In the genomic region with DNA sequence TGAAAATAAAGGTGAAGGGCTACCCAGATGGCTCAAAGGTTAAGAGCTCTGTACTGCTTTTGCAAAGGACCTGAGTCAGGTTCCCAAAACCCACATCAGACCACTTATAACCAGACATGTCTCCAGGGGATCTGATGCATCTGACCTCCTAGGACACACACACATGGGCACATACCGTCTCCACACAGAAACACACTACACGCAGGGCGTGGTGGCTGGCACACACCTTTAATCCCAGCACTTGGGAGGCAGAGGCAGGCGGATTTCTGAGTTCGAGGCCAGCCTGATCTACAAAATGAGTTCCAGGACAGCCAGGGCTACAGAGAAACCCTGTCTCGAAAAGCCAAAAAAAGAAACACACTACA, we compare ENCODE assay signal across 15 mouse cellular contexts. TPM values are rescaled to one million over a fixed set of nuclear protein-coding genes. Genes with fewer than 3 reads are reported as not detected.
DNase-seq lines count a peak whose midpoint lies in the region; ATAC-seq and TF ChIP-seq lines count a peak whose summit lies in the region.
"Not testable (repeated sequence)": the region's sequence is repeated elsewhere in the genome, so short reads cannot be mapped to it uniquely, and the experiment has no call there.
"Had no signal": no experiment of that assay in that cellular context is flagged by ENCODE, and none has a peak within 500 bp of the region (broad histone marks: within the 10 kb centered on the region; RNA-seq: fewer than 3 reads in every experiment).

No protein-coding gene starts in this region.

- intact Hi-C loops in gastrocnemius, adult 2 months (cut with DNase I), result loop anchor here (5.0 to 10.0 kb wide), 2 partner anchors 148 to 225 kb away; a partner anchor contains a TSS

- TF ChIP-seq CTCF in E14TG2a.4 (conservative IDR thresholded peaks at IDR 0.05; ENCODE audit: low read length); MEL (IDR thresholded peaks at IDR 0.05 in 2 of 3, conservative IDR thresholded peaks at IDR 0.05 in 1 of 3; ENCODE audit: control insufficient read depth in 1 of 3, insufficient read depth in 1 of 3, low read depth in 2 of 3, low read length in 3 of 3, poor library complexity in 1 of 3, severe bottlenecking in 1 of 3); gastrocnemius, adult 2 months (IDR thresholded peaks at IDR 0.05): not testable (repeated sequence)

- H3K9ac ChIP-seq in MEL (ENCODE audit: control insufficient read depth, low read depth, low read length, poor library complexity, severe bottlenecking), result peak overlapping the region; percentile 78
- not testable (repeated sequence) for H3K9ac ChIP-seq in heart, embryonic 11.5 days (ENCODE audit: low read depth, low read length); heart, embryonic 15.5 days; intestine, embryonic 14.5 days (ENCODE audit: low read length); limb, embryonic 12.5 days (replicated peaks)

- not testable (repeated sequence) for H3K4me2 ChIP-seq in heart, embryonic 11.5 days; intestine, embryonic 14.5 days (ENCODE audit: low read length); limb, embryonic 12.5 days
- peak overlapping the region; percentile 5 for H3K4me2 ChIP-seq in heart, embryonic 15.5 days

- DNase-seq in MEL (ENCODE audit: low read depth, low spot score), result peak; percentile 44
- DNase-seq in gastrocnemius, adult 2 months, result peak; percentile 20
- peak; percentile 43 for DNase-seq in intestine, embryonic 14.5 days (ENCODE audit: low spot score)
- DNase-seq in testis, postnatal 10 days (ENCODE audit: low spot score), result peak; percentile 27

- not testable (repeated sequence) for H3K27me3 ChIP-seq in E14TG2a.4 (ENCODE audit: insufficient read depth, low read length); MEL (ENCODE audit: control insufficient read depth in 1 of 2, insufficient read depth in 2 of 2, low read length in 2 of 2); heart, embryonic 11.5 days (ENCODE audit: control insufficient read depth, insufficient read depth, low read length); heart, embryonic 15.5 days; intestine, embryonic 14.5 days (replicated peaks; ENCODE audit: control insufficient read depth, insufficient read depth, low read length); limb, embryonic 12.5 days

- ATAC-seq in heart, embryonic 11.5 days (replicated peaks; ENCODE audit: insufficient number of reproducible peaks, low FRiP score, low TSS enrichment); heart, embryonic 15.5 days (replicated peaks; ENCODE audit: insufficient number of reproducible peaks, insufficient read depth, low FRiP score, low read depth); intestine, embryonic 14.5 days (replicated peaks; ENCODE audit: low FRiP score, low TSS enrichment, low read depth); limb, embryonic 12.5 days (ENCODE audit: insufficient number of reproducible peaks, insufficient read depth, low FRiP score, low TSS enrichment, low read depth): not testable (repeated sequence)

- H3K79me2 ChIP-seq in MEL (ENCODE audit: control insufficient read depth, insufficient read depth, low read length, poor library complexity), result peaks cover 21% of the 10 kb centered on the region

- H3K4me3 ChIP-seq in E14TG2a.4 (replicated peaks; ENCODE audit: low read length) (peak overlapping the region; percentile 98), MEL (ENCODE audit: control insufficient read depth in 1 of 2, insufficient read depth in 1 of 2, low read depth in 2 of 2, low read length in 2 of 2) (peak overlapping the region; percentile 21 to 44)
- H3K4me3 ChIP-seq in gastrocnemius, adult 2 months, result peak overlapping the region; percentile 15
- not testable (repeated sequence) for H3K4me3 ChIP-seq in heart, embryonic 11.5 days (ENCODE audit: low read depth, low read length); heart, embryonic 15.5 days; intestine, embryonic 14.5 days (ENCODE audit: low read depth, low read length); limb, embryonic 12.5 days (replicated peaks)

- WGBS in heart, embryonic 11.5 days (ENCODE audit: insufficient replicate concordance), result 88% methylated on average over 6 of the region's 6 CpGs
- WGBS in heart, embryonic 15.5 days, result 82% methylated on average over 6 of the region's 6 CpGs
- 97% methylated on average over 6 of the region's 6 CpGs for WGBS in intestine, embryonic 14.5 days
- 89% methylated on average over 6 of the region's 6 CpGs for WGBS in limb, embryonic 12.5 days

- not testable (repeated sequence) for TF ChIP-seq POLR2A in MEL (IDR thresholded peaks at IDR 0.05; ENCODE audit: control insufficient read depth in 1 of 2, insufficient read depth in 1 of 2, low read depth in 1 of 2, low read length in 2 of 2, poor library complexity in 1 of 2)

- H3K36me3 ChIP-seq in E14TG2a.4 (ENCODE audit: insufficient read depth, low read length), result peaks cover 11% of the 10 kb centered on the region; the same call in 1 of the 2 replicates
- peaks cover 0 to 23% of the 10 kb centered on the region in 2 experiments; a peak in 3 of 4 replicates for H3K36me3 ChIP-seq in MEL (ENCODE audit: control insufficient read depth in 1 of 2, insufficient read depth in 2 of 2, low read length in 2 of 2)
- not testable (repeated sequence) for H3K36me3 ChIP-seq in heart, embryonic 11.5 days (ENCODE audit: control insufficient read depth, insufficient read depth, low read length); heart, embryonic 15.5 days; intestine, embryonic 14.5 days (ENCODE audit: control insufficient read depth, insufficient read depth, low read length); limb, embryonic 12.5 days

- not testable (repeated sequence) for TF ChIP-seq EP300 in MEL (IDR thresholded peaks at IDR 0.05; ENCODE audit: low read depth in 1 of 2, low read length in 2 of 2)

- not testable (repeated sequence) for TF ChIP-seq RAD21 in MEL (IDR thresholded peaks at IDR 0.05; ENCODE audit: low read depth, low read length)

- H3K27ac ChIP-seq in MEL (ENCODE audit: control insufficient read depth, low read depth, low read length), result peak overlapping the region; percentile 99
- peak overlapping the region; percentile 99 for H3K27ac ChIP-seq in gastrocnemius, adult 2 months
- peak overlapping the region; percentile 96 for H3K27ac ChIP-seq in heart, embryonic 11.5 days (ENCODE audit: low read depth, low read length)
- peak overlapping the region; percentile 98 for H3K27ac ChIP-seq in heart, embryonic 15.5 days
- H3K27ac ChIP-seq in intestine, embryonic 14.5 days (ENCODE audit: low read depth), result not testable (repeated sequence)
- H3K27ac ChIP-seq in limb, embryonic 12.5 days, result 0 out of 2 replicates have a peak overlapping the region, but pooled peaks have one; percentile 17

- peaks cover 71% of the 10 kb centered on the region for H3K4me1 ChIP-seq in E14TG2a.4 (replicated peaks; ENCODE audit: low read depth, low read length)
- H3K4me1 ChIP-seq in MEL (ENCODE audit: control insufficient read depth in 1 of 2, insufficient read depth in 2 of 2, low read length in 2 of 2), result peaks cover 13 to 16% of the 10 kb centered on the region in 2 experiments
- peaks cover 14% of the 10 kb centered on the region for H3K4me1 ChIP-seq in heart, embryonic 11.5 days (ENCODE audit: control insufficient read depth, insufficient read depth, low read length)
- H3K4me1 ChIP-seq in heart, embryonic 15.5 days (replicated peaks), result peaks cover 37% of the 10 kb centered on the region
- H3K4me1 ChIP-seq in intestine, embryonic 14.5 days (replicated peaks; ENCODE audit: control insufficient read depth, insufficient read depth, low read length), result not testable (repeated sequence)
- H3K4me1 ChIP-seq in limb, embryonic 12.5 days (replicated peaks), result peaks cover 15% of the 10 kb centered on the region

- H3K9me3 ChIP-seq in E14TG2a.4 (ENCODE audit: low read length); MEL (replicated peaks; ENCODE audit: insufficient read depth, low read length); heart, embryonic 11.5 days (replicated peaks; ENCODE audit: control insufficient read depth, low read length); heart, embryonic 15.5 days (replicated peaks); intestine, embryonic 14.5 days (ENCODE audit: control insufficient read depth, low read length); limb, embryonic 12.5 days: not testable (repeated sequence)

RNA-seq across cellular contexts. Expression of a gene that starts 1.8 kb away (rescaled TPM):
- 19.3 and 25.8 TPM in 2 replicates for total RNA-seq in MEL (2012; rRNA removed)
- polyA plus RNA-seq in MEL (2012; ENCODE audit: insufficient read depth in 1 of 2, insufficient read length in 2 of 2, low read depth in 1 of 2, low replicate concordance in 2 of 2, missing spikeins in 1 of 2), result 10 to 100 TPM in 1 of 2 experiments, not detected in 1; 31.6 TPM
- 10 to 100 TPM; 23.7 to 33.6 TPM for total RNA-seq in gastrocnemius, adult 2 months (2021)
- 60.2 and 65.1 TPM in 2 replicates for polyA plus RNA-seq in heart, embryonic 11.5 days (2014; fragmentation: Nextera tagmentation; extraction: Ambion mirVana)
- polyA plus RNA-seq in heart, embryonic 15.5 days (2015; fragmentation: Nextera tagmentation; extraction: Ambion mirVana), result 54.6 and 68.2 TPM in 2 replicates
- polyA plus RNA-seq in intestine, embryonic 14.5 days (2014; fragmentation: Nextera tagmentation; extraction: Ambion mirVana), result 49.6 and 55.7 TPM in 2 replicates
- 38.3 and 39.3 TPM in 2 replicates for polyA plus RNA-seq in limb, embryonic 12.5 days (2016; fragmentation: Nextera tagmentation; extraction: Ambion mirVana)

RNA-seq across cellular contexts. Expression of a gene that starts 52.4 kb away (rescaled TPM):
- 0.07 TPM in 1 of 2 replicates, not detected in the other for total RNA-seq in MEL (2012; rRNA removed)
- under 1 TPM in 1 of 2 experiments, not detected in 1; 0.19 TPM for polyA plus RNA-seq in MEL (2012; ENCODE audit: insufficient read depth in 1 of 2, insufficient read length in 2 of 2, low read depth in 1 of 2, low replicate concordance in 2 of 2, missing spikeins in 1 of 2)
- 100 to 1,000 TPM; 370 to 385 TPM for total RNA-seq in gastrocnemius, adult 2 months (2021)
- polyA plus RNA-seq in heart, embryonic 11.5 days (2014; fragmentation: Nextera tagmentation; extraction: Ambion mirVana), result 136 and 164 TPM in 2 replicates
- polyA plus RNA-seq in heart, embryonic 15.5 days (2015; fragmentation: Nextera tagmentation; extraction: Ambion mirVana), result 97.1 and 101 TPM in 2 replicates
- 0.56 and 0.78 TPM in 2 replicates for polyA plus RNA-seq in intestine, embryonic 14.5 days (2014; fragmentation: Nextera tagmentation; extraction: Ambion mirVana)
- polyA plus RNA-seq in limb, embryonic 12.5 days (2016; fragmentation: Nextera tagmentation; extraction: Ambion mirVana), result 5.1 and 5.2 TPM in 2 replicates

RNA-seq across cellular contexts. Expression of a gene that starts 52.9 kb away (rescaled TPM):
- not detected in 2 replicates for total RNA-seq in MEL (2012; rRNA removed)
- not detected for polyA plus RNA-seq in MEL (2012; ENCODE audit: insufficient read depth in 1 of 2, insufficient read length in 2 of 2, low read depth in 1 of 2, low replicate concordance in 2 of 2, missing spikeins in 1 of 2)
- not detected for total RNA-seq in gastrocnemius, adult 2 months (2021)
- polyA plus RNA-seq in heart, embryonic 11.5 days (2014; fragmentation: Nextera tagmentation; extraction: Ambion mirVana), result not detected in 2 replicates
- 0.76 TPM in 1 of 2 replicates, not detected in the other for polyA plus RNA-seq in heart, embryonic 15.5 days (2015; fragmentation: Nextera tagmentation; extraction: Ambion mirVana)
- 0.16 TPM in 1 of 2 replicates, not detected in the other for polyA plus RNA-seq in intestine, embryonic 14.5 days (2014; fragmentation: Nextera tagmentation; extraction: Ambion mirVana)
- not detected in 2 replicates for polyA plus RNA-seq in limb, embryonic 12.5 days (2016; fragmentation: Nextera tagmentation; extraction: Ambion mirVana)
- total RNA-seq: adrenal gland, postnatal 25 days; heart, postnatal 25 days had no signal
- polyA plus RNA-seq: cortical plate, adult 2 months; forebrain, embryonic 11.5 days; forebrain, embryonic 15.5 days; hindbrain, embryonic 14.5 days; kidney, embryonic 14.5 days had no signal

Comparison
In these comparisons a context has a peak if more than half of its experiments do, and no peak if none do; other contexts are left out.
1. RNA of a gene that starts 52.4 kb away (polyA plus RNA-seq): 136 to 164 TPM in heart, embryonic 11.5 days and 97.1 to 101 TPM in heart, embryonic 15.5 days; 5.1 to 5.2 TPM in limb, embryonic 12.5 days, 0.56 to 0.78 TPM in intestine, embryonic 14.5 days and 0.19 TPM in MEL; every median in the first group is over 10 times any median in the second.
2. Peak in every context shown above with its lines, with median percentiles within 50 percentile points of each other: DNase-seq.